Mouse (Mus musculus) CH12F3 (cell line): ENCODE data around the gene Ltbp3.

Experiments
- in situ Hi-C: fragments of 300-500 bp; cut with MboI; formaldehyde crosslinking; loops from 2 replicates; pipeline ENCODE4 v1.14.3; 2020; ENCODE audit warnings: low sequenced_read_pairs

Gene Ltbp3

GRCm38 (mm10) chr19:5803881-5804279, 63.2 kb downstream of the Ltbp3 start:
- in situ Hi-C loops, result no loop called here

- in situ Hi-C loops, result no loop called here
These were observed 63.7 kb downstream of the Ltbp3 start for GRCm38 (mm10) chr19:5804371-5804899.

GRCm38 (mm10) chr19:5806051-5806808, 65.5 kb downstream of the Ltbp3 start:
- in situ Hi-C loops, result no loop called here

GRCm38 (mm10) chr19:5806809-5807205, 66.1 kb downstream of the Ltbp3 start:
- in situ Hi-C loops, result no loop called here

GRCm38 (mm10) chr19:5807740-5808139, 67.0 kb downstream of the Ltbp3 start:
- in situ Hi-C loops, result no loop called here
